Mouse (Mus musculus) lung, postnatal 0 days (tissue): ENCODE results near the gene Cacnb2.

Experiments
- CTCF ChIP-seq: IDR thresholded peaks from 2 replicates; pipeline ENCODE4 v1.5.1; 2016; ENCODE audit warnings: antibody characterized with exemption, mild to moderate bottlenecking
- EP300 ChIP-seq: IDR thresholded peaks from 2 replicates; pipeline ENCODE4 v1.6.1; 2016; ENCODE audit warnings: antibody characterized with exemption, mild to moderate bottlenecking, control low read depth

GRCm38 (mm10) chr2:14960963-14961488 is 358.1 kb downstream of the Cacnb2 start:
- TF ChIP-seq CTCF: no peak
- TF ChIP-seq EP300: no peak
